Mouse (Mus musculus) forebrain, embryonic 16.5 days (tissue): ENCODE results near the gene Rpusd1. TPM values are rescaled to one million over a fixed set of nuclear protein-coding genes. Genes with fewer than 3 reads are reported as not detected.
A peak's percentile ranks its signal among the peaks of the same experiment; 100 is the strongest.

Source experiments
- ATAC-seq: fragments of 200-750 bp; cut with Nextera tagmentation; 2 replicates; pipeline ENCODE4 v1.8.0; 2017; ENCODE audit warnings: mild to moderate bottlenecking, moderate library complexity
- H3K27ac ChIP-seq: fragments of 300-500 bp; sonication (generic); 2 replicates; pipeline ENCODE4 v1.5.1; 2014; ENCODE audit warnings: low read length, control low read depth
- H3K27me3 ChIP-seq: fragments of 300-500 bp; sonication (generic); replicated peaks from 2 replicates; pipeline ENCODE4 v1.6.1; 2014; ENCODE audit warnings: low read length; ENCODE audit not compliant: control insufficient read depth, insufficient read depth
- H3K36me3 ChIP-seq: fragments of 300-500 bp; sonication (generic); 2 replicates; pipeline ENCODE4 v1.6.1; 2014; ENCODE audit not compliant: control insufficient read depth, insufficient read depth
- H3K4me1 ChIP-seq: fragments of 300-500 bp; sonication (generic); replicated peaks from 2 replicates; pipeline ENCODE4 v1.6.1; 2014; ENCODE audit warnings: low read length; ENCODE audit not compliant: control insufficient read depth, insufficient read depth
- H3K4me2 ChIP-seq: fragments of 300-500 bp; sonication (generic); 2 replicates; pipeline ENCODE4 v1.6.1; 2014; ENCODE audit warnings: mild to moderate bottlenecking, low read length, control low read depth
- H3K4me3 ChIP-seq: fragments of 300-500 bp; sonication (generic); replicated peaks from 2 replicates; pipeline ENCODE4 v1.5.1; 2014; ENCODE audit warnings: mild to moderate bottlenecking, low read length, control low read depth
- H3K9ac ChIP-seq: fragments of 300-500 bp; sonication (generic); replicated peaks from 2 replicates; pipeline ENCODE4 v1.6.1; 2014; ENCODE audit warnings: low read depth, low read length, control low read depth
- H3K9me3 ChIP-seq: fragments of 300-500 bp; sonication (generic); 2 replicates; pipeline ENCODE4 v1.6.1; 2016; ENCODE audit warnings: low read length; ENCODE audit not compliant: control insufficient read depth
- WGBS: fragments of 180-500 bp; shearing (Covaris S2); extraction: QIAGEN DNeasy Blood & Tissue Kit; methylation state at CpG from one replicate; pipeline ENCODE4 v1.1.7; 2014; 5-methylcytosine and 5-hydroxymethylcytosine counted together
- polyA plus RNA-seq: library from polyadenylated mRNA; unstranded; fragments of >200 nt; fragmentation: Nextera tagmentation; extraction: Ambion mirVana; gene quantifications from 2 replicates; pipeline ENCODE4 v1.2.1, GENCODE M21; 2015

Rpusd1 gene
- polyA plus RNA-seq = 28.1 and 29.1 TPM in 2 replicates

- Histone ChIP-seq H3K36me3 (no peaks in the 10 kb centered on the region), H3K27ac (peak within 1 kb of the TSS; percentile 57), H3K4me2 (peak within 1 kb of the TSS; percentile 88), H3K9me3 (no peaks in the 10 kb centered on the region), H3K4me1 (peaks cover 18% of the 10 kb centered on the region), H3K9ac (peak within 1 kb of the TSS; percentile 85), H3K4me3 (peak within 1 kb of the TSS; percentile 79), H3K27me3 (no peaks in the 10 kb centered on the region)
- peak; percentile 99 for ATAC-seq
- under 1% methylated on average over 37 of the region's 37 CpGs for WGBS
Measured at GRCm38 (mm10) chr17:25727265-25728008, at the start of gene Rpusd1, which contains the start of gene Chtf18. Gene Rpusd1 (plus strand): TSS chr17:25727670. Gene Chtf18 (minus strand): TSS chr17:25727419.

- ATAC-seq = no peak
- Histone ChIP-seq H3K9me3 (no peaks in the 10 kb centered on the region), H3K4me3 (no peak overlapping the region), H3K27me3 (no peaks in the 10 kb centered on the region), H3K9ac (no peak overlapping the region), H3K27ac (no peak overlapping the region), H3K4me2 (no peak overlapping the region), H3K36me3 (no peaks in the 10 kb centered on the region), H3K4me1 (peaks cover 11% of the 10 kb centered on the region; the same call in 1 of the 2 replicates)
- WGBS = 51% methylated on average over 6 of the region's 6 CpGs
Measured at GRCm38 (mm10) chr17:25677969-25678368, 49.5 kb upstream of the Rpusd1 start.

- Histone ChIP-seq H3K9me3 (no peaks in the 10 kb centered on the region), H3K9ac (no peak overlapping the region), H3K27ac (no peak overlapping the region), H3K4me2 (no peak overlapping the region), H3K4me3 (no peak overlapping the region), H3K36me3 (no peaks in the 10 kb centered on the region), H3K27me3 (no peaks in the 10 kb centered on the region), H3K4me1 (peaks cover 11% of the 10 kb centered on the region; the same call in 1 of the 2 replicates)
- ATAC-seq = peak; percentile 40
- 2% methylated on average over 5 of the region's 5 CpGs for WGBS
Measured at GRCm38 (mm10) chr17:25679818-25680217, 47.7 kb upstream of the Rpusd1 start.

DNA sequence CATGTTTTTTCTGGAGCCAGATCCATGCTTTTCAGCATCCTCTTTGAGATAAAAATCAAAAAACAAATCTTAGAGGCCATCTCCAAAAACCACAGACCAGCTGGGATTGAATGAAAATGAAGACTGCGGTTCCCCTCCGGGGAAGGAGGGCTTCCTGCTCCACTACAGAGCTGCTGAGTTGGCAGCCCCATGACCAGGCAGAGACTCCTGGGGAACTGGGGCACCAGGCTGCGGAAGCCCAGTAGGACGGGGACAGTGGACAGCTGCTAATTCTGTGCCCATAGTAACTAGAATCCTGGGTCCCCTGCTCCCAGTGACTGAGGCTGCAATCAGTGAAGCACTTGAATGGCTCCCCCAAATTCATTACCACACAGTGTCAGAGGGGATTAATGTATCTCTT is 45.8 kb upstream of the Rpusd1 start:
- H3K36me3 ChIP-seq = no peaks in the 10 kb centered on the region
- H3K4me1 ChIP-seq = peaks cover 11% of the 10 kb centered on the region; the same call in 1 of the 2 replicates
- H3K4me3 ChIP-seq = no peak overlapping the region
- WGBS = 81% methylated on average over 4 of the region's 4 CpGs
- H3K4me2 ChIP-seq = no peak overlapping the region
- no peak for ATAC-seq
- H3K27ac ChIP-seq = no peak overlapping the region
- no peaks in the 10 kb centered on the region for H3K27me3 ChIP-seq
- no peaks in the 10 kb centered on the region for H3K9me3 ChIP-seq
- H3K9ac ChIP-seq = no peak overlapping the region

DNA sequence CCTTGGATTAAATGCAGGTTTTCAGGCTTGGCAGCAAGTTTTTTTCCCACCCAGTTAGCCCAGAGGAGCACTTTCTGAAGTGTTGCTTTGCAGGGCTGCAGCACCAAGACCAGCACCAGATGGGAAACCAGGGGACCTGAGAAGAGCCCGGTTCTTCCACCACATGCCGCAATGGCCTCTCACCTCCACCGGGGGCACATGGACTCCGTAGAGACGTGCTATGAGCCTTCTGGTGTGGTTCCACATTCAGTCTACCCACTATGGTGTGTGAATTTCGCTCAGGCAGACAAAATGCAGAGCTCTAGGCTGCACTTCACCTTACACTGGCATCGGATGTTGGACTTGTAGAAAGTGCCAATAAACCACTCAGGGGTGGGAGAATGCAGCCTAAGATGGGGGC is 41.1 kb upstream of the Rpusd1 start:
- Histone ChIP-seq H3K9me3 (no peaks in the 10 kb centered on the region), H3K9ac (no peak overlapping the region), H3K27me3 (no peaks in the 10 kb centered on the region), H3K4me2 (no peak overlapping the region), H3K4me3 (no peak overlapping the region), H3K36me3 (no peaks in the 10 kb centered on the region), H3K27ac (no peak overlapping the region), H3K4me1 (no peaks in the 10 kb centered on the region)
- no peak for ATAC-seq
- 45% methylated on average over 7 of the region's 7 CpGs for WGBS

- Histone ChIP-seq H3K27ac (no peak overlapping the region), H3K36me3 (no peaks in the 10 kb centered on the region), H3K9ac (no peak overlapping the region), H3K27me3 (no peaks in the 10 kb centered on the region), H3K9me3 (no peaks in the 10 kb centered on the region), H3K4me2 (no peak overlapping the region), H3K4me3 (no peak overlapping the region), H3K4me1 (no peaks in the 10 kb centered on the region)
- WGBS = 72% methylated on average over 4 of the region's 4 CpGs
- ATAC-seq = no peak
Measured at GRCm38 (mm10) chr17:25688922-25689321, 38.5 kb upstream of the Rpusd1 start.

DNA sequence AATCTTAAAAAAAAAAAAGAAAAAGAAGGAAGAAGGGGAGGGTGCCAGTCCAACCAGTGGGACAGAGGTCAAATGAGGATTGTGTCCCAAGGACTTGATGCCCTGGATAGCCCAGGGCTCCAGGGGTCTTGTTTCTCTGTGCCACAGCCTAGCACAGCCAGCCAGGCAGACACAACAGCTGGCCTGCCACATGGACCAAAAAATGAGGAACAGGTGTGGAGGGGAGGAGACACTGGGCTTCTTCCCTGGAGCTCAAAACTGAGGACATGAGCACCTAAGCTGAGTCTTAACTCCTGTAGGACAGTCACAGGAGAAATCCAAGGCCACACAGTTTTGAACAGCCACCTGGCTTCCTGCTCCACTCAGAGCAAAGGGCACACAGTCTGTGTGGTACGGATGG is 31.2 kb upstream of the Rpusd1 start:
- Histone ChIP-seq H3K4me2 (no peak overlapping the region), H3K4me1 (no peaks in the 10 kb centered on the region), H3K27me3 (no peaks in the 10 kb centered on the region), H3K4me3 (no peak overlapping the region), H3K9me3 (no peaks in the 10 kb centered on the region), H3K36me3 (no peaks in the 10 kb centered on the region), H3K27ac (no peak overlapping the region), H3K9ac (no peak overlapping the region)
- no peak for ATAC-seq
- 47% methylated on average over 1 of the region's 1 CpGs for WGBS

DNA sequence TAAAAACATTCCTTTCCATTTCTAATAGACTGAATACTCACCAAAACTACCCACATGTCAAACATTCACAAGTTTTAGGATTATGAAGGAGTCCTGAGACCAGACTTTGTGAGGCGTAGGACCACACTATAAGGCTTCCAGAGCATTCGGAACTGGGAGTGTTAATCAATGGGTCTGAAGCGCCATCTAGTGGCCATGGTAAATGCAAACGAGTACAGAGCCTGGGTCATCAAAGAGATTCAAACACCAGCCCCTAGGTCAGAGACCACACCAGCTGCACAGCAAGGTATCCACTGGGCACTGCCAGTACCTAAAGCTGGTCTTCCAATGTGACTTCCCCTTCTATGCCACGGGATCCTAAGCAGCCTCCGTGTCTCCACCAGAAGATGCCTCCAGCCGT is 29.0 kb upstream of the Rpusd1 start:
- H3K4me1 ChIP-seq = no peaks in the 10 kb centered on the region
- peak; percentile 63; the same call in 1 of the 2 replicates for ATAC-seq
- H3K4me2 ChIP-seq = no peak overlapping the region
- no peaks in the 10 kb centered on the region for H3K27me3 ChIP-seq
- 12% methylated on average over 7 of the region's 7 CpGs for WGBS
- H3K27ac ChIP-seq = no peak overlapping the region
- no peak overlapping the region for H3K4me3 ChIP-seq
- H3K9ac ChIP-seq = no peak overlapping the region
- H3K36me3 ChIP-seq = no peaks in the 10 kb centered on the region
- H3K9me3 ChIP-seq = no peaks in the 10 kb centered on the region

GRCm38 (mm10) chr17:25700863-25701496 is 26.5 kb upstream of the Rpusd1 start:
- WGBS = 58% methylated on average over 9 of the region's 9 CpGs
- no peak overlapping the region for H3K27ac ChIP-seq
- H3K4me2 ChIP-seq = no peak overlapping the region
- no peak overlapping the region for H3K9ac ChIP-seq
- no peak for ATAC-seq
- no peaks in the 10 kb centered on the region for H3K4me1 ChIP-seq
- H3K27me3 ChIP-seq = no peaks in the 10 kb centered on the region
- no peak overlapping the region for H3K4me3 ChIP-seq
- no peaks in the 10 kb centered on the region for H3K9me3 ChIP-seq
- no peaks in the 10 kb centered on the region for H3K36me3 ChIP-seq
